Mouse (Mus musculus) lung, adult 2 months (tissue): ENCODE results near the gene Pla2g2c. TPM values are rescaled to one million over a fixed set of nuclear protein-coding genes. Genes with fewer than 3 reads are reported as not detected.

Experiments
- DNase-seq: peaks from one replicate; pipeline ENCODE4 v3.0.0; 2022
- H3K4me1 ChIP-seq: fragments of 200-500 bp; 2 replicates; pipeline ENCODE4 v1.6.1; 2011; ENCODE audit warnings: low read length; ENCODE audit not compliant: control insufficient read depth, insufficient read depth
- H3K4me3 ChIP-seq: fragments of 200-500 bp; replicated peaks from 2 replicates; pipeline ENCODE3; 2011; ENCODE audit warnings: low read depth, mild to moderate bottlenecking, control low read depth, low read length; ENCODE audit errors: extremely low read depth
- CTCF ChIP-seq: fragments of 200-500 bp; IDR thresholded peaks from 2 replicates; pipeline ENCODE4 v1.5.1; 2011; ENCODE audit warnings: mild to moderate bottlenecking, low read length, control low read depth; ENCODE audit not compliant: insufficient read depth
- POLR2A ChIP-seq: fragments of 200-500 bp; IDR thresholded peaks from 2 replicates; pipeline ENCODE4 v1.6.1; 2011; ENCODE audit warnings: low read depth, mild to moderate bottlenecking, control low read depth, low read length, borderline replicate concordance; ENCODE audit errors: extremely low read depth
- WGBS: fragments of 180-500 bp; shearing (Covaris S2); methylation state at CpG from one replicate; pipeline ENCODE4 v1.1.7; 2018; 5-methylcytosine and 5-hydroxymethylcytosine counted together
- polyA plus RNA-seq: library from polyadenylated mRNA; depleted of rRNA; stranded (reverse); fragments of >200 nt; gene quantifications from 2 replicates; pipeline ENCODE4 v1.2.3, GENCODE M21; 2012

The Pla2g2c gene
- polyA plus RNA-seq, 1 experiment = 0.93 TPM

- no peak for DNase-seq
- TF ChIP-seq POLR2A (no peak), CTCF (no peak)
- 83% methylated on average over 5 of the region's 5 CpGs for WGBS
- Histone ChIP-seq H3K4me1 (no peaks in the 10 kb centered on the region), H3K4me3 (no peak overlapping the region)
Measured at GRCm38 (mm10) chr4:138719264-138719596, 5.4 kb upstream of the Pla2g2c start.

GRCm38 (mm10) chr4:138723493-138724281, 905 bp upstream of the Pla2g2c start:
- TF ChIP-seq CTCF (no peak), POLR2A (no peak)
- H3K4me1 ChIP-seq = peaks cover 7% of the 10 kb centered on the region
- WGBS = 17% methylated on average over 15 of the region's 15 CpGs
- H3K4me3 ChIP-seq = no peak overlapping the region
- DNase-seq = no peak

GRCm38 (mm10) chr4:138725127-138725461, 502 bp downstream of the Pla2g2c start:
- no peak for TF ChIP-seq CTCF
- TF ChIP-seq POLR2A = peak; percentile 27; the same call in 1 of the 2 replicates
- peak; percentile 66 for DNase-seq
- Histone ChIP-seq H3K4me1 (peaks cover 7% of the 10 kb centered on the region), H3K4me3 (peak overlapping the region; percentile 31)
- WGBS = 4% methylated on average over 13 of the region's 13 CpGs

GRCm38 (mm10) chr4:138725751-138726150, 1.2 kb downstream of the Pla2g2c start:
- 54% methylated on average over 5 of the region's 5 CpGs for WGBS
- Histone ChIP-seq H3K4me3 (no peak overlapping the region), H3K4me1 (peaks cover 7% of the 10 kb centered on the region)
- TF ChIP-seq CTCF (no peak), POLR2A (no peak)
- no peak for DNase-seq

GRCm38 (mm10) chr4:138729018-138729703, 4.6 kb downstream of the Pla2g2c start:
- H3K4me1 ChIP-seq = peaks cover 7% of the 10 kb centered on the region
- WGBS = 34% methylated on average over 9 of the region's 9 CpGs
- DNase-seq = no peak
- TF ChIP-seq CTCF (no peak), POLR2A (no peak)
- no peak overlapping the region for H3K4me3 ChIP-seq

GRCm38 (mm10) chr4:138734105-138734504, 9.5 kb downstream of the Pla2g2c start:
- 69% methylated on average over 7 of the region's 7 CpGs for WGBS
- TF ChIP-seq POLR2A (no peak), CTCF (no peak)
- Histone ChIP-seq H3K4me1 (peaks cover 4% of the 10 kb centered on the region; the same call in 1 of the 2 replicates), H3K4me3 (no peak overlapping the region)
- DNase-seq = no peak

GRCm38 (mm10) chr4:138734863-138735262, 10.3 kb downstream of the Pla2g2c start:
- WGBS = 90% methylated on average over 4 of the region's 4 CpGs
- no peak overlapping the region for H3K4me3 ChIP-seq
- TF ChIP-seq POLR2A (no peak), CTCF (no peak)
- peaks cover 4% of the 10 kb centered on the region; the same call in 1 of the 2 replicates for H3K4me1 ChIP-seq
- no peak for DNase-seq

GRCm38 (mm10) chr4:138737031-138737430, 12.4 kb downstream of the Pla2g2c start, which contains the start of gene Ubxn10:
Ubxn10 (minus strand) TSS chr4:138737167.
- H3K4me1 ChIP-seq = peaks cover 4% of the 10 kb centered on the region; the same call in 1 of the 2 replicates
- DNase-seq = peak; percentile 51
- H3K4me3 ChIP-seq = no peak within 1 kb of the TSS
- TF ChIP-seq POLR2A (peak; percentile 7; the same call in 1 of the 2 replicates), CTCF (no peak)
- WGBS = 38% methylated on average over 7 of the region's 7 CpGs

GRCm38 (mm10) chr4:138739136-138739851, 14.7 kb downstream of the Pla2g2c start:
- whole genome bisulfite sequencing = 43% methylated on average over 7 of the region's 7 CpGs
- TF ChIP-seq CTCF (no peak), POLR2A (no peak)

GRCm38 (mm10) chr4:138745884-138746283, 21.3 kb downstream of the Pla2g2c start:
- Histone ChIP-seq H3K4me1 (0 out of 2 replicates have a peak, but pooled peaks cover 2% of the 10 kb centered on the region), H3K4me3 (no peak overlapping the region)
- no peak for DNase-seq
- 63% methylated on average over 4 of the region's 4 CpGs for WGBS
- no peak for TF ChIP-seq POLR2A
- TF ChIP-seq CTCF = no peak

More at GRCm38 (mm10) chr4:138739136-138739851, 14.7 kb downstream of the Pla2g2c start:
- Histone ChIP-seq H3K4me1 (peaks cover 4% of the 10 kb centered on the region; the same call in 1 of the 2 replicates), H3K4me3 (no peak overlapping the region)
- no peak for DNase-seq
